Mouse (Mus musculus) heart, embryonic 11.5 days (tissue): ENCODE data around the gene 4930453N24Rik. TPM values are rescaled to one million over a fixed set of nuclear protein-coding genes. Genes with fewer than 3 reads are reported as not detected.

Experiments
- polyA plus RNA-seq: library from polyadenylated mRNA; unstranded; fragments of >200 nt; fragmentation: Nextera tagmentation; extraction: Ambion mirVana; gene quantifications from 2 replicates; pipeline ENCODE4 v1.2.1, GENCODE M21; 2014

The 4930453N24Rik gene
- polyA plus RNA-seq, 1 experiment from 2014 or later = 22.3 TPM

Other genes starting within 250 kb of the 4930453N24Rik start
- not detected in 2 replicates for gene Csnka2ip, start 168.8 kb downstream of the 4930453N24Rik start, polyA plus RNA-seq
- gene Zfp654, start 80.5 kb upstream of the 4930453N24Rik start, polyA plus RNA-seq = 6.9 and 9.3 TPM in 2 replicates
- 70.1 and 87.0 TPM in 2 replicates for gene Cggbp1, start 80.8 kb upstream of the 4930453N24Rik start, polyA plus RNA-seq